Mouse (Mus musculus) thymus, postnatal 10 days (tissue): ENCODE results near the gene Psmb8.

Experiments used
- DNase-seq, 2 experiments: peaks; one replicate each; pipeline ENCODE4 v3.0.0; 2021; ENCODE audit warnings: low spot score in 2 of 2

The Psmb8 gene

GRCm38 (mm10) chr17:34196941-34197894, at the start of gene Psmb8:
Gene Psmb8, plus strand, starts transcription at chr17:34197721.
- DNase-seq: peak; percentile 82 to 85

- no peak for DNase-seq
Observed at GRCm38 (mm10) chr17:34152923-34153322, 44.6 kb upstream of the Psmb8 start, which contains the start of gene H2-DMb1. Gene H2-DMb1, plus strand, starts transcription at chr17:34153072.

DNA sequence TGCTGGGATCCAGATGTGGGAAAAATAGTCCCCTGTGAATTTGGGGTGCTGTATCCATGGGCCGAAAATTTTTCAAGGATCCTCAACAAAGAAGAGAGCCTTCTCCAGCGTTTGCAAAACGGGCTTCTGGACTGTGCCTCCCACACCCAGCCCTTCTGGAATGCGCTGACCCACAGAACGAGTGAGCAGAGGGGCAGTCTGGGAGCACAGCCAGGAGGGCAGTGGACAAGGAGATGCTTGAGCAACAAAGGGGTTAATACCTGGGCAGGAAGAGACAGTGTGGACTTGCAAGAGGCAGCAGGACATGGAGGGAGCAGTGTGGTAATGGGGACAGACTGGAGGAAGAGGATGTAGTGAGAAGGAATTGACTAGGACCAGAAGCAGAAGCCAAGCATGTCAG, 42.0 kb upstream of the Psmb8 start:
- DNase-seq: no peak

DNA sequence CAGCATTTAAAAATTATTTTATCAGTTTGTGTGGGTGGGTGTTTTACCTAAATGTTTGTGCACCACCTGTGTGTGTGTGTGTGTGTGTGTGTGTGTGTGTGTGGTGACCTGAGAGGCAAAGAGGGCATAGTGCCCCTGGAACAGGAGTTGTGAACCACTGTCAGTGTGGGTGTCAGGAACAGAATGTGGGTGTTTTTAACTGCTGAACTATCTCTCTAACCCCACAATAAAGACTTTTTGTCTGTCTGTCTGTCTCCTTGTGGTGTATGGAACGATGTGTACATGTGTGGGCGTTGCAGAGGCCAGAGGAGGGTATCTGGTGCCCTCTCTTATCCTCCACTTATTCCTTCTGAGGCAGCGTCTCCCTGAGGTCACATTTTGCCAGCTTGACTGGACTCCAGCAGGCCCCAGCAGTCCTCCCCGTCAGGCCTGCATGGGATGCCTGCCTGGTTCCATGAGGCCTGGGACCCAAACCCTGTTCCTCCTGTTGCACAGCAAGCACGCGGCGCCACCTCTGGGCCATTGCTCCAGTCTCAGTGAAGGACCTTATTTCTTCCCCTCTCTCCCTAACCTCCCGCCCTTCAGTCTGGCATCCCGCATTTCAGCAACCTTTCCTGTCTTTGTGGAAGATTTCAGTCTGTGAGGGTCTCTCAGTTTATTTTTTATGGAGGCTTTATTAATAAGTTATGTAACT, 33.2 kb upstream of the Psmb8 start:
- DNase-seq: peak in 1 of 2 experiments; percentile 58

DNA sequence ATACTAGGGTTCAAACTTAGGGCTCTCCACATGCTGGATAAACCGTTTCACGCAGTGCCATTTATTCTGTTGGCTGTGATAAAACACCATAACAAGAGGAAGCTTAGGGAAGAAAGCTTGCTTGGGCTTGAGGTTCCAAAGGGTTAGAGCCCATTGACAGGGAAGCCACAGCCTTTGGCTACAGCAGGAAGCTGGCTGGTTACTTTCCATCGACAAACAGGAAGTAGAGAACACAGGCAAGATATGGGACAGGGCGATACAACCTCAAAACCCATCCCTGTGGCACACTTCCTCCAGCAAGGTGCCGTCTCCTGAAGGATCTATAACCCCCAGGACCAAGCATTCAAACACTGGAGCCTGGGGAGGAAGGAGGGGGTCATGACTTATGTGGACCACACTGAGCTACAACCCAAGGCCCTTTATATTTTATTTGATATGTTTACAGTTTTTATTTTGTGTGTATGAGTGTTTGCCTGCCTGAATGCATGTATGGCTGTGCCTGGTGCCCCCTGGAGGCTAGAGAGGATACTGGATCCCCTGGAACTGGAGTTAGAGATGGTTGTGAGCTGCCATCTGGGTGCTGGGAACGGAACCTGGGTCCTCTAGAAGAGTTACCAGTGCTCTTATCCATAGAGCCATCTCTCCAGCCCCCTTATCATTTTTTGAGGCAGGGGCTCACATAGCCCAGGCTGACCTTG, 32.3 kb upstream of the Psmb8 start:
- DNase-seq: no peak

GRCm38 (mm10) chr17:34169279-34169678, 28.2 kb upstream of the Psmb8 start:
- DNase-seq: peak; percentile 31 to 54

- DNase-seq: no peak
Observed at GRCm38 (mm10) chr17:34170487-34170876, 27.0 kb upstream of the Psmb8 start.

DNA sequence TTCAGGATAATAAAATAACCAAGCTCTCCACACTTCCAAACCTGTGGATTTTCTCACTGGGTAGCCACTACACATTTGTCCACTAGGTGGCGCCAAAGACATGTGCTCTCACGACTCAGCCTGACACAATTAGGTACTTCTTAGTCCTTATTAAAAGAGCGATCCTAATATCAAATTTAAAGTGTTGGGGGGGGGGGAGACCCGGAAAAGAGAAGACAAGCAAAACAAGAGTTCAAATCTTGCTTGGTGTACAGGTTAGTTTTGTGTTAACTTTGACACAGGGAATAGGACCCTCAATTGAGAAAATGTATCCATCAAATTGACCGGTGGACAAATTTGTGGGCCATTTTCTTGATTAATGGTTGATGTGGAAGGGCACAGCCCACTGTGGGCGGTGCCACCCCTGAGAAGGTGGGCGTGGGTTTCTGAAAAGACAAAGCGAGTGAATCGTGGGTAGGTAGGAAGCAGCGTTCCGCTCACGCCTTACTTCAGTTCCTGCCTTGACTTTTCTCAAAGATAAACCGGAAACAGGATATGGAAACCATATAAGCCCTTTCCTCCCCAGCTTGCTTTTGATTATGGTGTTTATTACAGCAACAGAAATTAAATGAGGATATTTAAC, 26.5 kb upstream of the Psmb8 start:
- peak; percentile 83 to 88 for DNase-seq

GRCm38 (mm10) chr17:34172528-34172927, 25.0 kb upstream of the Psmb8 start:
- no peak for DNase-seq

- DNase-seq: no peak
Observed at GRCm38 (mm10) chr17:34174075-34174474, 23.4 kb upstream of the Psmb8 start.

DNA sequence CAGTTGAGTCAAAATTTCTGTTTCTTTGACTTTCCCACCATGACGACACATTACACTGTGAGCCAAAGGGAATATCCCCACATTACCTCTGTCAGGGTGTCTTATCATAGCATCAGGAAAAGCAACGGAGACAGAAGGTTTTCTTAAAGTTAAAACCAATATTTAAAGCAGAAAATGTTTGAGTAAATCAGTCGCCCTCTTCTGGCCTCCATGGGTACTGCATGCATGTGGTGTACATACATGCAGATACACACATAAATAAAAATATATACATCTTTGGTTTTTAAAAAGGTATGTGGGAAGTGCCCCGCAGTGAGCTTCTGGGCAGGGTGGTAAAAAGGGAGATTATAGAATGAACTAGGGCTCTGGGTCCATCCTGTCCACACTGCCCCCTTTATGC, 20.3 kb upstream of the Psmb8 start:
- DNase-seq: no peak

- no peak for DNase-seq
Observed at GRCm38 (mm10) chr17:34179019-34179418, 18.5 kb upstream of the Psmb8 start.

GRCm38 (mm10) chr17:34179913-34180859, 17.3 kb upstream of the Psmb8 start:
- DNase-seq: no peak

DNA sequence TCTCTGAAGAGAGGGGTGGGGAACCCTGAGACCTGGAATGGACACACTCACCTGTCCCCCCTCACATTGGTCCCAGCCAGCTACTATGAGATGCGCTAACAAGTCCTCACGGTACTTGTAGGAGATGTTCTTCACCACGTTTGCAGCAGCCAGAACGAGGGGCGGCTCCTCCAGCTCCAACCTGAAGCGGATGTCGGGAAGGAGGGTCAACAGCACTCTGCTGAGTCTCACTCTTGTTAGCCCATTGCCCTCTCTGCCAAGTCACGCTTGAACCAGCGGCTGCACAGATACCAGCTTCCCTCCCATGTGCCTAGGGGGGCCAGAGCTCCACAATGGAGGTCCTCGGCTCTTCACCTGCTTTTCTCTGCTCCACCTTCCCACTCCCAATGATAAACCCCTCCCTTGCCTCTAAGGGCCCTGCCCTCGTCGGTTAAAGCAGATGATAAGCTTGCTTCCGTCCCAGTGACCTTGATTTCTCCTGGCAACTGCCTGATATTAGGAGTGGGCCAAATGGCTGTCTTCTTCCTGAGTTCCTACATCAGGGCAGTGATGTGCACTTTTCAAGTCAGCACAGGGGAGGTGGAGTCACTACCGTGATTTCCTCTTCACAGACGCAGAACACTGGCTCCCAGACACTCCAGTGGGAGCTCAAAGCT, 13.8 kb upstream of the Psmb8 start:
- DNase-seq: no peak

DNA sequence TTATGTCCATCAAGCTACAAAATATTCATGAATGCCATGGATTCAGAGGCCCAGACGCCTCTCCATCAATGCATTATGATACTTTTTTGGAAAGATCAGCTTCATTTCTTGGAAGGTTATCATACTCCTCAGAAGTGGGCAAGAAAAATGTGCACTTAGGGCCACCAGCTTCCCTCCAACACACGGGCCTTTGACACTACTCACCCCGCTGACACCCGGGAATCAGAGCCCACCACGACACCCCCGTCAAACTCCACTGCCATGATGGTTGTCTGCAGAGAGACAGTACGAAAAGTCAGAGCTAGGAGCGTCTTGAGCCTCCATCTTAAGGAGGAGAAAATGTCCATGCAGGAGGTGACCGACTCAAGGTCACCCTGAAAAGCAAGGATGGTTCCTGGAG, 12.0 kb upstream of the Psmb8 start:
- no peak for DNase-seq

GRCm38 (mm10) chr17:34186885-34187260, 10.6 kb upstream of the Psmb8 start:
- DNase-seq: no peak

DNA sequence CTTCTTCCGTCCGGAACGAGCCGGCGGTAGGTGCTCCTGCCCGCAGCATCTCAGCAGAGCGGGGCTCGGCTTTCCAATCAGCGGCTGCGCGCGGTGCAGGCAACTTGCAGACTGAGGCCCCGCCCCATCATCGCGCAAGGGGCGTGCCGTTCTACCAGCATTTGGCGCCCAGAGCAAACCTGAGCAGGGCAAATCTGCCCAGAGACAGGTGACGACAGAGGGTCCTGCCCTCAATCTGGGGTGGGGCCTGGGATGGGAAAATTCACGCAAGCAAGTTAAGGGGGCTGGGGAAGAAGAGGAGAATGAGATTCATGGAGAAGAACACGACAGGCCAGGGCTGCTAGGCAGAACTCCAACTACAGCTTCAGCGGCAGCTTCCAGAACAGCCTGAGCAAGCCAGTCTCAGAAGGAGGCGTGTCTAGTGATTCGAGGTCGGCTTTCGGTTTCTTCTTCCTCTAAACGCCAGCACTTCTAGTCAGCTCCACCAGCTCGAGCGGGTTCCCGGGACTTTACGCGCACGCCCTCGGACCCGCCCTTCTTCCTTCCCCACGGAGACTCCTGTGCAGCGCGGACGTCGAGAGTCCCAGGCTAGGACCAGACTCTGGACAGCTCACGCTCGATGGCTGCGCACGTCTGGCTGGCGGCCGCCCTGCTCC, 10.1 kb upstream of the Psmb8 start, which contains the start of the genes Tap1 and Psmb9:
Gene Tap1, plus strand, starts transcription at position 293 of the 656 bp plus-strand sequence.
Gene Psmb9, minus strand, starts transcription at position 504 of the 656 bp plus-strand sequence.
- DNase-seq: peak; percentile 98 to 100

DNA sequence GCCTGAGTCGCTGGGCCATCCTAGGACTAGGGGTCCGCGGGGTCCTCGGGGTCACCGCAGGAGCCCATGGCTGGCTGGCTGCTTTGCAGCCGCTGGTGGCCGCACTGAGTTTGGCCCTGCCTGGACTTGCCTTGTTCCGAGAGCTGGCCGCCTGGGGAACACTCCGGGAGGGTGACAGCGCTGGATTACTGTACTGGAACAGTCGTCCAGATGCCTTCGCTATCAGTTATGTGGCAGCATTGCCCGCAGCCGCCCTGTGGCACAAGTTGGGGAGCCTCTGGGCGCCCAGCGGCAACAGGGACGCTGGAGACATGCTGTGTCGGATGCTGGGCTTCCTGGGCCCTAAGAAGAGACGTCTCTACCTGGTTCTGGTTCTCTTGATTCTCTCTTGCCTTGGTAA, 9.5 kb upstream of the Psmb8 start:
- DNase-seq: no peak

DNA sequence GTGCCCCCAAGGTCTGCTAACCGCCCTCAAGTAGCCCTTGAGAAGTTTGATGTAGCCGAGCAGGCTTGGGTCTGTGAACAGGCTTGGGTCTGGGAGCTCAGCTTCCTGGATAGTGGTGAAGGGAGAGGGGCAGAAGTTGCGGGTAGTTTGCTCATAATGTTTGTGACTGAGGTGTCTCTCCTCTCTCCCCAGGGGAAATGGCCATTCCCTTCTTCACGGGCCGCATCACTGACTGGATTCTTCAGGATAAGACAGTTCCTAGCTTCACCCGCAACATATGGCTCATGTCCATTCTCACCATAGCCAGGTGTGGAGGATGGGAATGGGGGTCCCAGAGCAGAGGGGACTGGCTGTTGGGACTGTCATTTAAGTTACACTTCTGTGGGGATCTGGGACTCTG, 8.5 kb upstream of the Psmb8 start:
- no peak for DNase-seq
